18 mouse cellular contexts compared by ENCODE assay signal in genomic region chr12:110875351-110875750, GRCm38 (mm10). TPM values are rescaled to one million over a fixed set of nuclear protein-coding genes. Genes with fewer than 3 reads are reported as not detected.
DNase-seq lines count a peak whose midpoint lies in the region; TF ChIP-seq lines count a peak whose summit lies in the region.
"Had no signal": no experiment of that assay in that cellular context is flagged by ENCODE, and none has a peak within 500 bp of the region (broad histone marks: within the 10 kb centered on the region; RNA-seq: fewer than 3 reads in every experiment).

No protein-coding gene starts in this region.

- no peaks in the 10 kb centered on the region for H3K79me2 ChIP-seq in liver, adult 2 months (ENCODE audit: control insufficient read depth, insufficient read depth, low read length)

- no peaks in the 10 kb centered on the region for H3K27me3 ChIP-seq in liver, adult 2 months (ENCODE audit: control insufficient read depth, insufficient read depth, low read length)
- H3K27me3 ChIP-seq: CH12.LX, Patski had no signal

- TF ChIP-seq CTCF in liver, adult 2 months (IDR thresholded peaks at IDR 0.05; ENCODE audit: low read depth, low read length), result no peak

- TF ChIP-seq POLR2A in liver, adult 2 months (IDR thresholded peaks at IDR 0.05; ENCODE audit: extremely low read depth, insufficient read depth, low read length), result no peak

- peaks cover 12% of the 10 kb centered on the region for H3K36me3 ChIP-seq in liver, adult 2 months (ENCODE audit: control insufficient read depth, insufficient read depth, low read length)

- no peak overlapping the region for H3K9ac ChIP-seq in liver, adult 2 months (ENCODE audit: low read depth, low read length)

- H3K4me1 ChIP-seq in liver, adult 2 months (ENCODE audit: control insufficient read depth, insufficient read depth, low read length), result peaks cover 12% of the 10 kb centered on the region

- H3K4me3 ChIP-seq in liver, adult 2 months (ENCODE audit: insufficient read depth, low read depth, low read length), result no peak overlapping the region

- WGBS in liver, adult 2 months, result 31% methylated on average over 2 of the region's 2 CpGs

- DNase-seq in adrenal gland, adult 2 months, result peak; percentile 20
- DNase-seq in adrenal gland, postnatal 14 days, result no peak
- DNase-seq in liver, adult 2 months (ENCODE audit: extremely low read depth, low read depth, low spot score), result peak; percentile 70
- no peak for DNase-seq in liver
- peak; percentile 74 for DNase-seq in adipocyte (ENCODE audit: low spot score)
- DNase-seq in cerebellum, postnatal 14 days, result no peak
- DNase-seq: adrenal gland, adult 8-10 months; adrenal gland, postnatal 10 days; adrenal gland, postnatal 25 days; B cell, adult 2 months; cerebellum, adult 11 months; cerebellum, adult 11-12 months; cerebellum, adult 18-20 months; cerebellum, adult 2 months; cerebellum, adult 8-10 months; cerebellum, adult 9-10 months had no signal

- no peak overlapping the region for H3K27ac ChIP-seq in liver, adult 2 months (replicated peaks; ENCODE audit: insufficient read depth, low read depth, low read length)

RNA-seq across cellular contexts. Expression of gene Cinp, which starts 13.6 kb away (rescaled TPM):
- 10 to 100 TPM; 41.0 to 41.9 TPM for total RNA-seq in adrenal gland, adult 2 months (2021)
- polyA plus RNA-seq in adrenal gland, adult 2 months (2012; rRNA removed), result 51.2 and 52.8 TPM in 2 replicates
- total RNA-seq in adrenal gland, postnatal 14 days (2021), result 47.4 and 50.2 TPM in 2 replicates
- 20.4 and 20.8 TPM in 2 replicates for total RNA-seq in liver, adult 2 months (2014; rRNA removed)
- polyA plus RNA-seq in liver, adult 2 months (2012; rRNA removed), result 22.5 and 23.1 TPM in 2 replicates

RNA-seq across cellular contexts. Expression of gene Tecpr2, which starts 13.7 kb away (rescaled TPM):
- total RNA-seq in adrenal gland, adult 2 months (2021), result 1 to 10 TPM; 8.2 TPM
- polyA plus RNA-seq in adrenal gland, adult 2 months (2012; rRNA removed), result 6.1 and 7.0 TPM in 2 replicates
- total RNA-seq in adrenal gland, postnatal 14 days (2021), result 9.1 and 10.3 TPM in 2 replicates
- 2.5 and 3.0 TPM in 2 replicates for total RNA-seq in liver, adult 2 months (2014; rRNA removed)
- 3.2 and 3.8 TPM in 2 replicates for polyA plus RNA-seq in liver, adult 2 months (2012; rRNA removed)

RNA-seq across cellular contexts. Expression of gene Zfp839, which starts 25.3 kb away (rescaled TPM):
- total RNA-seq in adrenal gland, adult 2 months (2021), result 10 to 100 TPM; 11.1 to 14.1 TPM
- polyA plus RNA-seq in adrenal gland, adult 2 months (2012; rRNA removed), result 6.9 and 8.5 TPM in 2 replicates
- 13.5 and 15.1 TPM in 2 replicates for total RNA-seq in adrenal gland, postnatal 14 days (2021)
- 4.0 TPM in 2 replicates for total RNA-seq in liver, adult 2 months (2014; rRNA removed)
- polyA plus RNA-seq in liver, adult 2 months (2012; rRNA removed), result 3.1 and 4.8 TPM in 2 replicates

RNA-seq across cellular contexts. Expression of gene Mok, which starts 34.6 kb away (rescaled TPM):
- 1 to 10 TPM; 1.2 to 2.2 TPM for total RNA-seq in adrenal gland, adult 2 months (2021)
- 1.5 and 1.7 TPM in 2 replicates for polyA plus RNA-seq in adrenal gland, adult 2 months (2012; rRNA removed)
- total RNA-seq in adrenal gland, postnatal 14 days (2021), result 0.93 and 1.9 TPM in 2 replicates
- total RNA-seq in liver, adult 2 months (2014; rRNA removed), result 0.07 and 0.18 TPM in 2 replicates
- 0.20 TPM in 1 of 2 replicates, not detected in the other for polyA plus RNA-seq in liver, adult 2 months (2012; rRNA removed)

Comparison
In these comparisons a context has a peak if more than half of its experiments do, and no peak if none do; other contexts are left out.
1. DNase-seq: peak in adrenal gland, adult 2 months (single experiment), liver, adult 2 months (single experiment) and adipocyte (single experiment); none in adrenal gland, postnatal 14 days (single experiment), liver (single experiment) and cerebellum, postnatal 14 days (0 of 2).